Comparison of ENCODE assay signal across 10 mouse cellular contexts in genomic region chr14:73106234-73106711, GRCm38 (mm10). TPM values are rescaled to one million over a fixed set of nuclear protein-coding genes. Genes with fewer than 3 reads are reported as not detected.
A peak's percentile ranks its signal among the peaks of the same experiment; 100 is the strongest.
DNase-seq lines count a peak whose midpoint lies in the region; ATAC-seq and TF ChIP-seq lines count a peak whose summit lies in the region.
"Had no signal": no experiment of that assay in that cellular context is flagged by ENCODE, and none has a peak within 500 bp of the region (broad histone marks: within the 10 kb centered on the region; RNA-seq: fewer than 3 reads in every experiment).

No protein-coding gene starts in this region.

- intact Hi-C loops in gastrocnemius, postnatal 14 days (cut with DNase I; ENCODE audit: low total_unique reads): loop anchor here (5.0 kb wide), 1 partner anchor 196 kb away; no protein-coding TSS in a partner anchor
- intact Hi-C loops in heart, postnatal 36 days (cut with DNase I): loop anchor here (1.0 to 5.0 kb wide), 4 partner anchors 71 to 369 kb away; no protein-coding TSS in a partner anchor
- intact Hi-C loops in left cerebral cortex, postnatal 10 days (cut with DNase I): loop anchor here (2.0 to 10.0 kb wide), 4 partner anchors 176 to 399 kb away; no protein-coding TSS in a partner anchor

- ATAC-seq in CD4-positive, CD25-positive, alpha-beta regulatory T cell, adult 4 months: peak; percentile 50
- ATAC-seq in midbrain, embryonic 11.5 days (ENCODE audit: low FRiP score): no peak

- H3K4me2 ChIP-seq in midbrain, embryonic 11.5 days: no peak overlapping the region
- H3K4me2 ChIP-seq: heart, embryonic 13.5 days had no signal

- no peak for TF ChIP-seq POLR2A in thymus, adult 2 months (IDR thresholded peaks at IDR 0.05; ENCODE audit: control insufficient read depth, extremely low read depth, insufficient read depth, low read length, poor library complexity)

- no peaks in the 10 kb centered on the region for H3K9me3 ChIP-seq in midbrain, embryonic 11.5 days (ENCODE audit: control insufficient read depth, low read length)
- H3K9me3 ChIP-seq: G1E; heart, embryonic 13.5 days had no signal

- no peak overlapping the region for H3K9ac ChIP-seq in midbrain, embryonic 11.5 days (ENCODE audit: low read length)
- H3K9ac ChIP-seq: heart, embryonic 13.5 days had no signal

- WGBS in midbrain, embryonic 11.5 days: 26% methylated on average over 8 of the region's 8 CpGs
- 16% methylated on average over 8 of the region's 8 CpGs for WGBS in thymus, adult 2 months

- no peak overlapping the region for H3K4me3 ChIP-seq in midbrain, embryonic 11.5 days (ENCODE audit: low read depth, low read length)
- no peak overlapping the region for H3K4me3 ChIP-seq in thymus, adult 2 months (ENCODE audit: control insufficient read depth, insufficient read depth, low read length)
- H3K4me3 ChIP-seq: heart, embryonic 13.5 days had no signal

- TF ChIP-seq CTCF in thymus, adult 2 months (IDR thresholded peaks at IDR 0.05; ENCODE audit: borderline replicate concordance, control insufficient read depth, extremely low read depth, insufficient read depth, low read length, poor library complexity): no peak

- no peak overlapping the region for H3K27ac ChIP-seq in midbrain, embryonic 11.5 days (ENCODE audit: low read depth, low read length)
- no peak overlapping the region for H3K27ac ChIP-seq in thymus, adult 2 months (ENCODE audit: control insufficient read depth, insufficient read depth, low read length)
- H3K27ac ChIP-seq: heart, embryonic 13.5 days had no signal

- H3K4me1 ChIP-seq in midbrain, embryonic 11.5 days (ENCODE audit: control insufficient read depth, insufficient read depth, low read length): no peaks in the 10 kb centered on the region
- peaks cover 42% of the 10 kb centered on the region for H3K4me1 ChIP-seq in thymus, adult 2 months (replicated peaks; ENCODE audit: control insufficient read depth, insufficient read depth, low read length)

- H3K27me3 ChIP-seq in midbrain, embryonic 11.5 days (ENCODE audit: control insufficient read depth, insufficient read depth, low read length): no peaks in the 10 kb centered on the region
- no peaks in the 10 kb centered on the region for H3K27me3 ChIP-seq in thymus, adult 2 months (ENCODE audit: control insufficient read depth, insufficient read depth, low read length)

- DNase-seq in gastrocnemius, adult 18-20 months (ENCODE audit: low spot score): peak; percentile 47
- DNase-seq in gastrocnemius, postnatal 14 days: no peak
- DNase-seq in cerebellum, postnatal 10 days: peak; percentile 71 to 78
- peak; percentile 56 to 67 for DNase-seq in heart, postnatal 36 days
- DNase-seq in left cerebral cortex, postnatal 10 days (ENCODE audit: extremely low spot score in 1 of 2, low spot score in 2 of 2): peak; percentile 43 to 55
- DNase-seq in midbrain, embryonic 11.5 days (ENCODE audit: low spot score, missing footprints): peak; percentile 96
- DNase-seq in thymus, adult 2 months: peak; percentile 68

- no peaks in the 10 kb centered on the region for H3K36me3 ChIP-seq in midbrain, embryonic 11.5 days (ENCODE audit: control insufficient read depth, insufficient read depth, low read length)
- H3K36me3 ChIP-seq in thymus, adult 2 months (ENCODE audit: control insufficient read depth, insufficient read depth, low read length): no peaks in the 10 kb centered on the region
- H3K36me3 ChIP-seq: G1E; heart, embryonic 13.5 days had no signal

RNA-seq across cellular contexts. Expression of gene Rcbtb2, which starts 16.6 kb away (rescaled TPM):
- total RNA-seq in gastrocnemius, adult 18-20 months (2021): 10 to 100 TPM; 13.6 to 14.8 TPM
- 10 to 100 TPM; 17.7 to 23.4 TPM for total RNA-seq in gastrocnemius, postnatal 14 days (2021)
- 10 to 100 TPM; 55.6 to 61.4 TPM for polyA plus RNA-seq in CD4-positive, CD25-positive, alpha-beta regulatory T cell, adult 4 months (2017; shearing (Covaris generic))
- total RNA-seq in heart, postnatal 36 days (2021): 10 to 100 TPM; 20.0 to 23.2 TPM
- total RNA-seq in left cerebral cortex, postnatal 10 days (2021): 10 to 100 TPM; 25.2 to 27.1 TPM
- 169 and 177 TPM in 2 replicates for polyA plus RNA-seq in midbrain, embryonic 11.5 days (2014; fragmentation: Nextera tagmentation; extraction: Ambion mirVana)
- 168 and 169 TPM in 2 replicates for polyA plus RNA-seq in thymus, adult 2 months (2012; rRNA removed)

RNA-seq across cellular contexts. Expression of gene Cysltr2, which starts 57.4 kb away (rescaled TPM):
- total RNA-seq in gastrocnemius, adult 18-20 months (2021): not detected
- not detected for total RNA-seq in gastrocnemius, postnatal 14 days (2021)
- 10 to 100 TPM; 24.1 to 33.8 TPM for polyA plus RNA-seq in CD4-positive, CD25-positive, alpha-beta regulatory T cell, adult 4 months (2017; shearing (Covaris generic))
- total RNA-seq in heart, postnatal 36 days (2021): under 1 TPM in 1 of 2 experiments, not detected in 1; 0.27 TPM
- total RNA-seq in left cerebral cortex, postnatal 10 days (2021): 1 to 10 TPM; 1.3 to 2.0 TPM
- not detected in 2 replicates for polyA plus RNA-seq in midbrain, embryonic 11.5 days (2014; fragmentation: Nextera tagmentation; extraction: Ambion mirVana)
- polyA plus RNA-seq in thymus, adult 2 months (2012; rRNA removed): 11.8 and 16.9 TPM in 2 replicates
- polyA plus RNA-seq: G1E; heart, embryonic 13.5 days had no signal
